Mouse (Mus musculus) hindlimb bud, embryonic 11.5 days (tissue): ENCODE data around the gene Lbh.

Experiments
- DNase-seq: peaks from one replicate; pipeline ENCODE4 v3.0.0-alpha.2; 2012; ENCODE audit warnings: low read depth, low spot score; ENCODE audit errors: extremely low spot score

The Lbh gene

GRCm38 (mm10) chr17:72918053-72918452 is at the start of gene Lbh:
Lbh (plus strand) TSS chr17:72918305.
- DNase-seq, result no peak

- no peak for DNase-seq
Measured at GRCm38 (mm10) chr17:72878979-72879378, 39.1 kb upstream of the Lbh start.

- no peak for DNase-seq
Measured at GRCm38 (mm10) chr17:72880156-72880555, 37.9 kb upstream of the Lbh start.

GRCm38 (mm10) chr17:72881051-72881450 is 37.1 kb upstream of the Lbh start:
- DNase-seq, result no peak

- DNase-seq, result no peak
Measured at GRCm38 (mm10) chr17:72881804-72882203, 36.3 kb upstream of the Lbh start.

- DNase-seq, result peak; percentile 50
Measured at GRCm38 (mm10) chr17:72889556-72890397, 28.3 kb upstream of the Lbh start.

- no peak for DNase-seq
Measured at GRCm38 (mm10) chr17:72890398-72890898, 27.7 kb upstream of the Lbh start.

GRCm38 (mm10) chr17:72891556-72891955 is 26.5 kb upstream of the Lbh start:
- no peak for DNase-seq

GRCm38 (mm10) chr17:72895506-72895905 is 22.6 kb upstream of the Lbh start:
- no peak for DNase-seq

- no peak for DNase-seq
Measured at GRCm38 (mm10) chr17:72897076-72897475, 21.0 kb upstream of the Lbh start.

GRCm38 (mm10) chr17:72897961-72898360 is 20.1 kb upstream of the Lbh start:
- DNase-seq, result no peak

GRCm38 (mm10) chr17:72898775-72899174 is 19.3 kb upstream of the Lbh start:
- no peak for DNase-seq

GRCm38 (mm10) chr17:72901021-72901420 is 17.1 kb upstream of the Lbh start:
- DNase-seq, result no peak

- no peak for DNase-seq
Measured at GRCm38 (mm10) chr17:72901705-72902104, 16.4 kb upstream of the Lbh start.

- no peak for DNase-seq
Measured at GRCm38 (mm10) chr17:72903321-72903720, 14.8 kb upstream of the Lbh start.

- DNase-seq, result no peak
Measured at GRCm38 (mm10) chr17:72903921-72904421, 14.1 kb upstream of the Lbh start.

- DNase-seq, result no peak
Measured at GRCm38 (mm10) chr17:72904873-72905272, 13.2 kb upstream of the Lbh start.

GRCm38 (mm10) chr17:72906231-72906896 is 11.7 kb upstream of the Lbh start:
- DNase-seq, result no peak

GRCm38 (mm10) chr17:72907211-72907610 is 10.9 kb upstream of the Lbh start:
- no peak for DNase-seq

- DNase-seq, result no peak
Measured at GRCm38 (mm10) chr17:72907777-72908176, 10.3 kb upstream of the Lbh start.

GRCm38 (mm10) chr17:72908561-72908960 is 9.5 kb upstream of the Lbh start:
- no peak for DNase-seq
